Mouse (Mus musculus): Measurements from ENCODE around the gene Spty2d1.
A peak's percentile ranks its signal among the peaks of the same experiment; 100 is the strongest.

Gene Spty2d1

DNA sequence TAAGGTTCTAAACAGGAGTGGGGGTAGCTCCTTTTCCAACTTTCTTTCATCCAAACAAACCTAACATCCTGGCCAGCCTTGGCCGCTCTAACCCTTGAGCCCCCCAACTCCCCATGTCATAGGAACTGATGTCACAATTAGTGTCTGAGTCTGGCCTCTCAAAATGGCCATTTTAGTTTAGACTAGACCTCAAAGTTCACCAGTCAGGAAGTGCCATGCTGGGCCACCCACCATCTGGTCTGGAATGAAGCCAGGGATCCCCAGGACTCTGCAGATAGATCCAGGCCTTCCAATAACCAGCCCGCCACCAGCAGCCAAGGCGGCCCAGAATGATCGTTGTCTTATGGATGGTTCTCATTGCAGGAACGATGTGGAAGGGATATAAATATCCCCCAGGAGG is 21.6 kb downstream of the Spty2d1 start:
- peak; percentile 55 for DNase-seq

DNA sequence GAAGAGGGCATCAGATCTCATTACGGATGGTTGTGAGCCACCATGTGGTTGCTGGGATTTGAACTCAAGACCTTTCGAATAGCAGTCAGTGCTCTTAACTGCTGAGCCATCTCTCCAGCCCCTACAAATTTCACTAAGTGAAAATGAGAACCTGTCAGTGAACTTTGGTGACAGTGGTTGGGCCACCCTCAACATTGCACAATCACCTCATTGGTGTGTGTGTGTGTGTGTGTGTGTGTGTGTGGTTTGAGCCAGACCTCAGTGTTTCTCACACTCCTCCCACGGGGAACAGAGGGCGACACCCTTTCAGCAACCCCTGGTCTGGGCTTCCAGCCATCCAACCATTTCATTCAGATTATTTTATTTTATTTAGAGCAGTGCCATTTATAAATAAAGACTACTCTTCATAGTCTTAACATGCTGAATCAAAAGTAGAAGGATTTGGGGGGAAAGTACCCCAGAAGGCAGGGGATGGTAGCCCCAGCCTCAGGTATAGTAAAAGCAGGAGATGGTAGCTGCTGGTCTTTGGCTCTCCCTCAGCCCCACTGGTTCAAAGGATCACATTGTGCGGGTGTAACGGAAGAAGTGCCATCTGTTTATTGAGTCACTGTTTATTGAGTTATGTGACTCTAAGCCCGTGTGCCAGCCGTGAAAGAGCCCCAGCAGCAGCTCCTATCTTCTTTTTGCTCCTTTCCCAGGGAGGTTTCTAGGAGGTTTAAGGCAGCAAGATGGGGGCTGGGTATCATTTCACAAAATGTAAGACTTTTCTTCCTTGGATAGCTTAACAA is 22.3 kb downstream of the Spty2d1 start:
- DNase-seq, result peak; percentile 56

DNA sequence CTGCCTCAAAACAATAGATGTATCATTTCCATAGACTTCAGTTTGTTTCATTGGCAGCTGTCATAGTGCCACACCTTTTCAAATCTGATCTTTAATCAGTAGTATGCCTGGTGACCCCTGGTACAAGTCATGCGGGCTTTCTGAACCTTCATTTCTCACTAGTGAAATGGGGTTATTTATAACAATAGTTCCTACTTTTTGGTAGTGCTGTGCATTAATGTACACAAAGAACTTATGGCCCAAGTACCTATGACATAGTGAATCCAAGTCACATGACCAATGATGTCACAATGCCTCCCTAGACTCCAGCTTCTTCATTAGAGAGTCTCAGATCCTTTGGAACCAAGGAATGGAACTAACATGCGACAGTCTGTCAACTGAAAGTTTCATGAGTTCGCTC is 24.9 kb downstream of the Spty2d1 start, which contains the start of gene Gm9999:
Gene Gm9999 (plus strand): TSS at position 301 of the 400 bp plus-strand sequence.
- no peak for DNase-seq

- DNase-seq, result no peak
These were observed 32.8 kb downstream of the Spty2d1 start for GRCm38 (mm10) chr7:46975456-46975855.

DNA sequence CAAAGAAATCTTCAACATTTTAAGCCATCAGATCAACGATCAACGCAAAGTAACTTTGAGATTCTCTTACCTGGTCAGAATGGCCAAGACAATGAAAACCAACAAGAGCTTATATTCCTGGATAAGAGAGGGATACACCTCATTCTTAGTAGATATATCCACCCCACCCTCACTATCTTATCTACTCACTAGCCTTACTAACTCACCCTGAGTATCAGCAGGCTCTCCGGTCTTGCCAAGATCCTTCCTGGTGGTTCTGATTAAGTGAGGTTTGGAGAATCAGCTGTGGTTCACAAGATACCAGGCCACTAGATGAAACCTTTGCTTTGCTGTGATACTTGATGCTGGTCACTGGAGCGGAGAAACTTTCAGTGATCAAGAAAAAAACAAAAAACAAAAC is 33.6 kb downstream of the Spty2d1 start:
- DNase-seq, result no peak

DNA sequence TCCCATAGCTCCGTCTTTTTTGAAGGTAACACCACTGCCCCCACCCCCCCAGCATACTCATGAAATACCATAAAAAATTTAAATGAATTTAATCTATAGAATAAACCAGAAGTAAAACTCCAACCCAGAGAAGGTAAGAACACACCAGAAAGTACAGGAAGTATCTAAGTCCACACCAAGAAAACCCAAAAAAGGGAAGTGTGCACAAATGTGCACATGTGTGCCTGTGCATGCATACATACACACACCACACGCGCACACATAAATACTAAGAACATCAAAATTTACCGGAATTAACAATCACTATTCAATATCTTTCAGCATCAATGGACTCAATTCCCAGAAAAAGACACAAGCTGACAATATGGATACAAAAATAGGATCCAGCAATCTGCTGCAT is 38.3 kb downstream of the Spty2d1 start:
- DNase-seq, result no peak

- DNase-seq, result no peak
These were observed 44.1 kb downstream of the Spty2d1 start for GRCm38 (mm10) chr7:46964070-46964469.

- DNase-seq, result peak; percentile 77
These were observed 45.2 kb downstream of the Spty2d1 start for GRCm38 (mm10) chr7:46962806-46963618.

DNA sequence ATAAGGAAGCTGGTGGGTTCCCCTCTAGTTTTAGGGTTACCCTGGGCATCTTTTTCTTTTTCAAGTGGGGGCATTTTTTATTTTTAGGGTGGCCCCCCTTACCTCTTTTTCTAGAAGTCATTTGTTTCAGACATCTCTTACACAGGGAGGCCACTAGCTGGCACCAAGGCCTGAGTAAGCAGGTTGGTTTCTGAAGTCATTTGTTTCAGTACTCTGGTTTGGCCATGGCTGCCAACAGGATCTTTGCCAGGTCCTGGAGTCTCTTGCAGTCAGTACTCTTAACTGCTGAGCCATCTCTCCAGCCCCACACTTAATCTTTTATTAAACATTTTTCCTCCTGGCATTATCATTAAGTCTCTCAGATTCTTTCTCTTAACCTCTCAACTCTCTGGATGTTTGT is 46.1 kb downstream of the Spty2d1 start:
- no peak for DNase-seq

DNA sequence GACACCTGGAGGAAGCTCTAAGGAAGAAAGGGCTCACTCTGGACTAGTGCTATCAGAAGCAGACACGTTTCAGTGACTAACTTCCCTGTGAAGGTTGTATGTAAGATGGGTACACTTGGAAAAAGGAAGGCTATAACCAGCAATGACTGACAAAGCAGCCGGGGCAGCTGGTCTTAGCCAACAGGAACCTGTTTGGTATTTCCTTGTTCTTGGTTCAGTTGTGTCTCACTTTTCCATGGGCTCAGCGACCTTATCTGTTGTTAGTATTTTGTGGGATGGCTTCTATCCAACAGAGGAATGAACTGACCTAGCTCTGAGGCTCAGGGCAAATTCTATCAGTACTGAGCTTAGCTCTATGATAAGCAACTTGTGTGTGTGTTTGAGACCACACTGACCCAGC is 47.2 kb downstream of the Spty2d1 start:
- no peak for DNase-seq

GRCm38 (mm10) chr7:46958853-46959252 is 49.4 kb downstream of the Spty2d1 start:
- no peak for DNase-seq

DNA sequence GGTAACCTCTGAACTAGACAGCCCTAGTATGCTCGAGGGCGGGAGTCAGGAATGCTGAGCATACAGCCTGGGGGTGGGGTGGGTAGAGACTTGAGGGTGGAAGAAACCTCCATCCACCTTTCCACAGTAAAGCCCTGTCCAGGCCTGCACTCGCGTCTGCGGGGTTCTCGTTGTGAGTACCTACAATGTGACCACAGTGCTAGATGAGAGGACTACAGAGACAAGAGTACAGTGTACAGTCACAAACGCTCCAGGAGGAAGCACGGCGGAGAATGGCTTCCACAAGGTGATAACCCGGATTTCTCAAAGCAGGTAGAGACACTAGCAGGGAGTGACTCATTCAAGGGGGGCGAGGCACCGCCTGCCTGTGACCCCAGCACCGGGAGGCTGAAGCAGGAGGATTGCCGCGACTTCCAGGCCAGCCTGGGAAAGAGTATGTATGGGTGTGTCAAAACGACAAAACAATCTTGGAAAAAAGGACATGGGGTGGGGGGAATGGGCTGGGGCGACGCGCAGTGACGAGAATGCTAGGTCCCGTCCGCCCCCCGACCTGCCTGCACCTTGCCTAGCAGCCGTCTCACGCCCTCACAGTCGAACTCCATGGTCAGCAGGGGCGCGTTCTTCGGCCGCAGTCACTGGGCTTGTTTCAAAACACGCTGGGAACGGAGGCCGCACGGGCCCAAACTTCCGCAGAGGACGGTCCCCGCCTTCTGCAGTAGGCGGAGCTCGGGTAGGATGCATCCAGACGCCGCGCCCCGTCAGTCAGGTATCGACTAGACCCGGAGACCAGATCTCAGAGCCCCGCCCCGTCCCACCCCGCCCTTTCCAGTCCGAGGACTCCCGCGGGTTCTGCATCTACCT is 50.1 kb downstream of the Spty2d1 start, which contains the start of gene Uevld:
Gene Uevld (minus strand): TSS at position 697 of the 861 bp plus-strand sequence.
- DNase-seq, result peak; percentile 91
